Mouse (Mus musculus): Measurements from ENCODE around the gene Lrrfip1. TPM values are rescaled to one million over a fixed set of nuclear protein-coding genes. Genes with fewer than 3 reads are reported as not detected.

Lrrfip1 gene
- polyA plus RNA-seq, 1 experiment from 2014 or later, result 156 TPM

DNA sequence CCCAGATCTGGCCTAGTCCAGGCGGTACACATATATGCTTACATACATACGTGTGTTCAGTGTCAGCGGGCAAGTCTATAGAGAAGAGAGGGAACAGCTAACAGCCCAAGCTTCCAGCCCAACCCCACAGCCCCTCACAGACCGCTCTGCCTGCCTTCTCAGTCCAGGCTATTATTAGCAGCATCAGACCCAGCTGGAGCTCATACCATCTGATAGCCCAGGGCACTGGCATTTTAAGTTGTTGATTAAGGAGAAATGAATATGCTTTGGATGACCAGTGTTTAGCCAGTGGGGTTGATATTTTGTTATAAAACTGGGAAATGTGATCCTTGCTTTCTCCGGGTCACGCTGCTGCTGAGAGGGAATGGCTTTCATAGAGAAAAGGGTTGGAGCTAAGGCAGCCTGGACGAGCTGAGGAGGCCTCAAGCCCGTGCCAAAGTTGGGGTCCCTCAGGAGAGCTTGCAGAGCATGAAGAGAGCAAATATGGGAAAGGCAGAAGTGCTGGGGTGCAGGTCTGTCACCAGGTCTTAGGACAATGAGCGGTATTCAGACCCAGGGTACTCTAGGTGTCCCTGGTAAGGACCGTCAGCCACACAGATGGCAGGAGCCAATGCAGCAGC, 73.2 kb downstream of the Lrrfip1 start:
- peak overlapping the region; percentile 27; the same call in 1 of the 2 replicates for H3K4me3 ChIP-seq (ENCODE audit: low read length)
- peak; percentile 88 for ATAC-seq (replicated peaks; ENCODE audit: extremely low read depth, insufficient read depth, low FRiP score)
- H3K4me1 ChIP-seq (ENCODE audit: control insufficient read depth, insufficient read depth, low read length), result peaks cover 71% of the 10 kb centered on the region
- peak overlapping the region; percentile 64 for H3K9ac ChIP-seq (ENCODE audit: low read length)
- peak overlapping the region; percentile 60 for H3K4me2 ChIP-seq (ENCODE audit: low read depth, low read length)
- peak overlapping the region; percentile 95 for H3K27ac ChIP-seq (ENCODE audit: low read length)
- H3K27me3 ChIP-seq (ENCODE audit: control insufficient read depth, insufficient read depth, low read length), result no peaks in the 10 kb centered on the region
- H3K9me3 ChIP-seq (replicated peaks; ENCODE audit: control insufficient read depth, low read length), result no peaks in the 10 kb centered on the region
- 42% methylated on average over 10 of the region's 10 CpGs for WGBS
- H3K36me3 ChIP-seq (ENCODE audit: control insufficient read depth, insufficient read depth), result 0 out of 2 replicates have a peak, but pooled peaks cover 8% of the 10 kb centered on the region

DNA sequence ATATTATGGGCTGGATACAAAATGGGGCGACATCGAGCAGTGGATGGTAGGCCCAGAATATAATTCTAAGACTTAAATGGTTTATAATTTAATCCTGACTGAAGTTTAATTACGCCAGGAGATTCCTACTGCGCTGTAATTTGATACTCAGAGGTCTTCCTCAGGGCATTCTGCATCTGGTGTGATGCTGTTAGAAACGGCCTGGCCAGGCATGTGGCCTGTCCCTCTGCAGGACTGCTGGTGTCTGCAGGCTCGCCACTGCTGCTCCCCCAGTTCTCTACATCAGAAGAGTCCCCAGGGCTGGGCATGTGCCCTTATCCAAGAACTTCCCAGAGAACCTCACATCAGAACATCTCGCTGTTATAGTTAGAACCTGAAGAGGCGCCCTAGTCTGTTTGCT, 78.4 kb downstream of the Lrrfip1 start:
- Histone ChIP-seq H3K36me3 (ENCODE audit: control insufficient read depth, insufficient read depth) (0 out of 2 replicates have a peak, but pooled peaks cover 5% of the 10 kb centered on the region), H3K9ac (ENCODE audit: low read length) (peak overlapping the region; percentile 49), H3K27ac (ENCODE audit: low read length) (peak overlapping the region; percentile 78), H3K9me3 (replicated peaks; ENCODE audit: control insufficient read depth, low read length) (no peaks in the 10 kb centered on the region), H3K4me3 (ENCODE audit: low read length) (no peak overlapping the region), H3K4me2 (ENCODE audit: low read depth, low read length) (no peak overlapping the region), H3K27me3 (ENCODE audit: control insufficient read depth, insufficient read depth, low read length) (no peaks in the 10 kb centered on the region), H3K4me1 (ENCODE audit: control insufficient read depth, insufficient read depth, low read length) (peaks cover 63% of the 10 kb centered on the region)
- no peak for ATAC-seq (replicated peaks; ENCODE audit: extremely low read depth, insufficient read depth, low FRiP score)
- 54% methylated on average over 8 of the region's 8 CpGs for WGBS

DNA sequence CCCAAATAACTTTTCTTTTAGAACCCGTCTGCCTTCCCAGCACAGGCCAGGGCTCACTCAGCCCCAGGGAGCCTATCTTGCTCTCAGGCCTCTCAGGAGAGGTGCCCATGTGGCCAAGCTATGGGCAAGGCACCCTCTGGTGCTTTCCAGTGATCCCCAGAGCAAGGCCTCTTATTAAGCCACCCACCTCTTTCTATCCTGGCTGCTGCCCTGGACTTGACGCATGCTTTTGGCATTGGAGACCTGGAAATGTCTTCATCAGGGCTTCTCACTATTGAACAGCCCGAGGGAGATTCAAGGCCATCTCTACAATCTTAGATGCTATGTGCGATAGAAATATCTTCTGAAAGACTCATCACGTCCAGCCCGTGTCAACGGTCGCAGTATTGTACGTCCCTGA, 78.9 kb downstream of the Lrrfip1 start:
- H3K27ac ChIP-seq (ENCODE audit: low read length), result peak overlapping the region; percentile 78
- H3K36me3 ChIP-seq (ENCODE audit: control insufficient read depth, insufficient read depth), result 0 out of 2 replicates have a peak, but pooled peaks cover 5% of the 10 kb centered on the region
- H3K9me3 ChIP-seq (replicated peaks; ENCODE audit: control insufficient read depth, low read length), result no peaks in the 10 kb centered on the region
- H3K9ac ChIP-seq (ENCODE audit: low read length), result peak overlapping the region; percentile 30
- no peak overlapping the region for H3K4me2 ChIP-seq (ENCODE audit: low read depth, low read length)
- WGBS, result 49% methylated on average over 9 of the region's 9 CpGs
- no peaks in the 10 kb centered on the region for H3K27me3 ChIP-seq (ENCODE audit: control insufficient read depth, insufficient read depth, low read length)
- no peak for ATAC-seq (replicated peaks; ENCODE audit: extremely low read depth, insufficient read depth, low FRiP score)
- H3K4me3 ChIP-seq (ENCODE audit: low read length), result no peak overlapping the region
- H3K4me1 ChIP-seq (ENCODE audit: control insufficient read depth, insufficient read depth, low read length), result peaks cover 63% of the 10 kb centered on the region

GRCm38 (mm10) chr1:91077980-91078379, 79.4 kb downstream of the Lrrfip1 start:
- H3K27ac ChIP-seq (ENCODE audit: low read length), result peak overlapping the region; percentile 78
- H3K4me2 ChIP-seq (ENCODE audit: low read depth, low read length), result no peak overlapping the region
- H3K4me3 ChIP-seq (ENCODE audit: low read length), result no peak overlapping the region
- 52% methylated on average over 8 of the region's 8 CpGs for WGBS
- peak overlapping the region; percentile 8; the same call in 1 of the 2 replicates for H3K9ac ChIP-seq (ENCODE audit: low read length)
- H3K36me3 ChIP-seq (ENCODE audit: control insufficient read depth, insufficient read depth), result 0 out of 2 replicates have a peak, but pooled peaks cover 5% of the 10 kb centered on the region
- H3K4me1 ChIP-seq (ENCODE audit: control insufficient read depth, insufficient read depth, low read length), result peaks cover 64% of the 10 kb centered on the region
- no peaks in the 10 kb centered on the region for H3K9me3 ChIP-seq (replicated peaks; ENCODE audit: control insufficient read depth, low read length)
- no peaks in the 10 kb centered on the region for H3K27me3 ChIP-seq (ENCODE audit: control insufficient read depth, insufficient read depth, low read length)
- ATAC-seq (replicated peaks; ENCODE audit: extremely low read depth, insufficient read depth, low FRiP score), result no peak

DNA sequence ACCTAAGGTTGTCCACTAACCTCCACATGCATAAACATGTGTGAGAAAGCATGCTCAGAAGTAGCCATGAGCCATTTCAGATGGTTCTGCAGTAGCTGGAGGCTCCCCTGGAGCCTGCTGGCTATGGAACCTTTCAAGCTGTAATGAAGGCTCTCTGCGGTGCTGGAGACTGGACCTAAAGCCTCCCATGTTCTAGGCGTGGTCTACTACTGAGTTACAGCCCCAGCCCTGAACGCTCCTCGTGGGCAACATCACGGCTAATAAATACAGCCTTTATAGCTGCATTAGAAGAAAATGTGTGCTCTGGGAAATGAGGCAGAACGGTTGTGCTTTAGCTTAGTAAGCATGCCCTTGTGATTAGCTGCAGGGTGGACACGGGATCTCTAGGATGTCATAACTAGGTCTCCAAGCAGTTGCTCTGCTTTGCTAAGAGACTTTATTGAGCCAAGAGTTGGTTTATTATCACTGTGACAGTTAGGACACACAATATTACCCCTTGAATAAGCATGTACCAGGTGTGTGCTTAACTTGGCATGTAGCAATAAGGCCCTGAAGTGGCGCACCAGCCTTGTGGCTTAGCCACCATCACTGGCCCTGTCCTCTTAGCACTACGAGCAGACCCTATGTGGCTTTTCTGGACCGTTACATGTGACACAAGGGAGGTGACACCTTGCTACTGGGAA, 81.3 kb downstream of the Lrrfip1 start:
- H3K9me3 ChIP-seq (replicated peaks; ENCODE audit: control insufficient read depth, low read length), result no peaks in the 10 kb centered on the region
- peak overlapping the region; percentile 63 for H3K27ac ChIP-seq (ENCODE audit: low read length)
- H3K4me1 ChIP-seq (ENCODE audit: control insufficient read depth, insufficient read depth, low read length), result peaks cover 70% of the 10 kb centered on the region
- no peak for ATAC-seq (replicated peaks; ENCODE audit: extremely low read depth, insufficient read depth, low FRiP score)
- no peaks in the 10 kb centered on the region for H3K27me3 ChIP-seq (ENCODE audit: control insufficient read depth, insufficient read depth, low read length)
- WGBS, result 80% methylated on average over 10 of the region's 10 CpGs
- no peak overlapping the region for H3K4me3 ChIP-seq (ENCODE audit: low read length)
- H3K9ac ChIP-seq (ENCODE audit: low read length), result peak overlapping the region; percentile 22; the same call in 1 of the 2 replicates
- no peak overlapping the region for H3K4me2 ChIP-seq (ENCODE audit: low read depth, low read length)
- peaks cover 10% of the 10 kb centered on the region; the same call in 1 of the 2 replicates for H3K36me3 ChIP-seq (ENCODE audit: control insufficient read depth, insufficient read depth)

- no peak overlapping the region for H3K4me3 ChIP-seq (ENCODE audit: low read length)
- H3K4me1 ChIP-seq (ENCODE audit: control insufficient read depth, insufficient read depth, low read length), result peaks cover 75% of the 10 kb centered on the region
- 58% methylated on average over 7 of the region's 7 CpGs for WGBS
- no peak overlapping the region for H3K9ac ChIP-seq (ENCODE audit: low read length)
- H3K36me3 ChIP-seq (ENCODE audit: control insufficient read depth, insufficient read depth), result peaks cover 8% of the 10 kb centered on the region; the same call in 1 of the 2 replicates
- no peaks in the 10 kb centered on the region for H3K9me3 ChIP-seq (replicated peaks; ENCODE audit: control insufficient read depth, low read length)
- H3K4me2 ChIP-seq (ENCODE audit: low read depth, low read length), result no peak overlapping the region
- 0 out of 2 replicates have a peak, but pooled peaks have one; percentile 33 for ATAC-seq (replicated peaks; ENCODE audit: extremely low read depth, insufficient read depth, low FRiP score)
- no peaks in the 10 kb centered on the region for H3K27me3 ChIP-seq (ENCODE audit: control insufficient read depth, insufficient read depth, low read length)
- peak overlapping the region; percentile 63 for H3K27ac ChIP-seq (ENCODE audit: low read length)
Measured at GRCm38 (mm10) chr1:91080423-91080749, 81.8 kb downstream of the Lrrfip1 start.

DNA sequence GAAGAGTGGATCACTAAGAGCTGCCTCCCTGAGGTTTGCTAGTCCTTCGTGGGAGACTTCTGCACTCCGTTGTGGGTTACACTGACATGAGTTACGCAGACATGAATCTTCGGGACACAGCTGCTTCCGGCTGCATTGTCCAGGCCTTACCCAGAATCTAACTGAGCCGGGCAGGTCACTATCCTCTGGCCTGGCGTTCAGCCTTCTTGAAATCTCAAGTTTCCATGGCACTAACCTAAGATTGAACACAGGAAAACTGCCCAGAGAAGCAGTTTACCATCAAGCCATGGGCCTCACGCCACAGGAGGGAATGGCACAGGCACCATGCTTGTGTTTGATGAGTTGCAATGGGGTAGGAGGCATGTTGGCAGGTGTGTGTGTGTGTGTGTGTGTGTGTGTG, 85.8 kb downstream of the Lrrfip1 start:
- 58% methylated on average over 8 of the region's 8 CpGs for WGBS
- H3K4me2 ChIP-seq (ENCODE audit: low read depth, low read length), result peak overlapping the region; percentile 18; the same call in 1 of the 2 replicates
- H3K4me3 ChIP-seq (ENCODE audit: low read length), result no peak overlapping the region
- peaks cover 70% of the 10 kb centered on the region for H3K4me1 ChIP-seq (ENCODE audit: control insufficient read depth, insufficient read depth, low read length)
- no peaks in the 10 kb centered on the region for H3K27me3 ChIP-seq (ENCODE audit: control insufficient read depth, insufficient read depth, low read length)
- no peak for ATAC-seq (replicated peaks; ENCODE audit: extremely low read depth, insufficient read depth, low FRiP score)
- no peaks in the 10 kb centered on the region for H3K9me3 ChIP-seq (replicated peaks; ENCODE audit: control insufficient read depth, low read length)
- H3K36me3 ChIP-seq (ENCODE audit: control insufficient read depth, insufficient read depth), result peaks cover 13% of the 10 kb centered on the region
- H3K27ac ChIP-seq (ENCODE audit: low read length), result peak overlapping the region; percentile 89
- peak overlapping the region; percentile 65 for H3K9ac ChIP-seq (ENCODE audit: low read length)

DNA sequence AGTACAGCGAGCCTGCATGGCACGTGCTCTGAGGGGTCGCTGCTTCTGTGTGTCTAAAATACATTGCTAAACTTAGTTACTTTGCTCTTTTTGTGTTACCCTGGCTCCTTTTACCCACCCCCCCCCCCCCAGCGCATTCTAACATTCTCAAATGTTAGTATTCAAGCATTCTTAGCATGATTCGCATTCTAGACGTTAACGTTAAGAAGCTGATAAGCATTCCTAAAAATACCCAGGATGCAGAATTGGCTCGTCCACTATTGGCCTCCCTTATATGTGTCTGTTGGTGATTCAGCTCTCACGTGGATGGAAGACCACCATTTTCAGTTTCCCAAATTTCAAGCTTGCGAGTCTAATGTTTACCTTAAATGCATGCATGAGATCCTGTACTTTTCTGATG, 86.5 kb downstream of the Lrrfip1 start:
- ATAC-seq (replicated peaks; ENCODE audit: extremely low read depth, insufficient read depth, low FRiP score), result peak; percentile 55
- no peaks in the 10 kb centered on the region for H3K27me3 ChIP-seq (ENCODE audit: control insufficient read depth, insufficient read depth, low read length)
- peaks cover 17% of the 10 kb centered on the region for H3K36me3 ChIP-seq (ENCODE audit: control insufficient read depth, insufficient read depth)
- WGBS, result 26% methylated on average over 10 of the region's 10 CpGs
- peak overlapping the region; percentile 18; the same call in 1 of the 2 replicates for H3K4me2 ChIP-seq (ENCODE audit: low read depth, low read length)
- H3K9ac ChIP-seq (ENCODE audit: low read length), result peak overlapping the region; percentile 65
- H3K4me1 ChIP-seq (ENCODE audit: control insufficient read depth, insufficient read depth, low read length), result peaks cover 67% of the 10 kb centered on the region
- no peak overlapping the region for H3K4me3 ChIP-seq (ENCODE audit: low read length)
- H3K27ac ChIP-seq (ENCODE audit: low read length), result peak overlapping the region; percentile 89
- H3K9me3 ChIP-seq (replicated peaks; ENCODE audit: control insufficient read depth, low read length), result no peaks in the 10 kb centered on the region

DNA sequence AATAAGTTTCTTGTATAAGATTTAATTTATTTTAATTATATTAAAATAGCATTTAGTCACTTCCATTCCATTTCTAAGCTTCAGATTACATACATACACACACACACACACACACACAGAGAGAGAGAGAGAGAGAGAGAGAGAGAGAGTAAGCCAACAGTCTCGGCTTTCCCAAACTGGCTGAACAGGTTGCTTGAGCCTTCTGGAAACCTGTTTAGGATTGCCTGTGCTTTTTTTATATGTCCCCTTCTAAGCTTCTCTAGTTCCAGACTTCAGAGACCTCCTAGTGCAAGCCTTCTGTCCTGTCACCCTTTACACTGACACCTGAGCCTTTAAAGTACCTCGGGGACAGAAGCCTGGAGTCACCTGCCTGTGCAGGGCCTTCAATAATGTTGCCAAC, 87.1 kb downstream of the Lrrfip1 start:
- H3K9me3 ChIP-seq (replicated peaks; ENCODE audit: control insufficient read depth, low read length), result no peaks in the 10 kb centered on the region
- H3K4me1 ChIP-seq (ENCODE audit: control insufficient read depth, insufficient read depth, low read length), result peaks cover 63% of the 10 kb centered on the region
- H3K9ac ChIP-seq (ENCODE audit: low read length), result peak overlapping the region; percentile 24; the same call in 1 of the 2 replicates
- H3K36me3 ChIP-seq (ENCODE audit: control insufficient read depth, insufficient read depth), result peaks cover 17% of the 10 kb centered on the region
- no peak for ATAC-seq (replicated peaks; ENCODE audit: extremely low read depth, insufficient read depth, low FRiP score)
- no peak overlapping the region for H3K4me2 ChIP-seq (ENCODE audit: low read depth, low read length)
- no peaks in the 10 kb centered on the region for H3K27me3 ChIP-seq (ENCODE audit: control insufficient read depth, insufficient read depth, low read length)
- no peak overlapping the region for H3K4me3 ChIP-seq (ENCODE audit: low read length)
- H3K27ac ChIP-seq (ENCODE audit: low read length), result peak overlapping the region; percentile 89
- 27% methylated on average over 2 of the region's 2 CpGs for WGBS
